Mouse (Mus musculus): ENCODE measurements at regions not wholly inside any gene's neighbourhood (a gene's known extent, or its start where the extent isn't known, plus 50 kb on each side); places are given as distances from the start of the nearest gene placed in this dataset.

GRCm38 (mm10) chr16:62500870-62501269 lies 285.7 kb downstream of the Nsun3 start:
- DNase-seq (no peak), ATAC-seq (no peak)
- no peaks in the 10 kb centered on the region for H3K9me3 ChIP-seq (ENCODE audit: low read length)
- no peak overlapping the region for H3K9ac ChIP-seq (replicated peaks)
- 61% methylated on average over 6 of the region's 6 CpGs for WGBS (ENCODE audit: insufficient replicate concordance)
- no peaks in the 10 kb centered on the region for H3K36me3 ChIP-seq (replicated peaks; ENCODE audit: insufficient read depth, low read length)
- no peak for TF ChIP-seq CTCF (IDR thresholded peaks at IDR 0.05; ENCODE audit: low read depth)
- TF ChIP-seq EP300 (IDR thresholded peaks at IDR 0.05; ENCODE audit: low read depth), result no peak
- no peak overlapping the region for H3K4me2 ChIP-seq (ENCODE audit: low read depth, low read length)
- H3K4me1 ChIP-seq (ENCODE audit: insufficient read depth), result no peaks in the 10 kb centered on the region
- no peak overlapping the region for H3K4me3 ChIP-seq (ENCODE audit: low read depth, low read length)
- H3K27ac ChIP-seq (ENCODE audit: low read depth), result no peak overlapping the region
- no peaks in the 10 kb centered on the region for H3K27me3 ChIP-seq (ENCODE audit: insufficient read depth, low read length)

- Histone ChIP-seq H3K36me3 (replicated peaks; ENCODE audit: insufficient read depth, low read length) (no peaks in the 10 kb centered on the region), H3K27ac (ENCODE audit: low read depth) (no peak overlapping the region), H3K27me3 (ENCODE audit: insufficient read depth, low read length) (no peaks in the 10 kb centered on the region), H3K4me1 (ENCODE audit: insufficient read depth) (no peaks in the 10 kb centered on the region), H3K4me3 (ENCODE audit: low read depth, low read length) (no peak overlapping the region), H3K4me2 (ENCODE audit: low read depth, low read length) (no peak overlapping the region), H3K9ac (replicated peaks) (no peak overlapping the region), H3K9me3 (ENCODE audit: low read length) (no peaks in the 10 kb centered on the region)
- DNase-seq, result no peak
- 68% methylated on average over 6 of the region's 6 CpGs for WGBS (ENCODE audit: insufficient replicate concordance)
- ATAC-seq, result no peak
- no peak for TF ChIP-seq CTCF (IDR thresholded peaks at IDR 0.05; ENCODE audit: low read depth)
- TF ChIP-seq EP300 (IDR thresholded peaks at IDR 0.05; ENCODE audit: low read depth), result no peak
These were observed 286.3 kb downstream of the Nsun3 start for GRCm38 (mm10) chr16:62500334-62500733.

- no peak overlapping the region for H3K9ac ChIP-seq (replicated peaks)
- no peak for TF ChIP-seq EP300 (IDR thresholded peaks at IDR 0.05; ENCODE audit: low read depth)
- no peak for TF ChIP-seq CTCF (IDR thresholded peaks at IDR 0.05; ENCODE audit: low read depth)
- H3K4me1 ChIP-seq (ENCODE audit: insufficient read depth), result no peaks in the 10 kb centered on the region
- WGBS (ENCODE audit: insufficient replicate concordance), result 63% methylated on average over 5 of the region's 5 CpGs
- no peak for DNase-seq
- no peak for ATAC-seq
- no peaks in the 10 kb centered on the region for H3K27me3 ChIP-seq (ENCODE audit: insufficient read depth, low read length)
- peaks cover 4% of the 10 kb centered on the region; the same call in 1 of the 2 replicates for H3K9me3 ChIP-seq (ENCODE audit: low read length)
- H3K4me3 ChIP-seq (ENCODE audit: low read depth, low read length), result no peak overlapping the region
- no peaks in the 10 kb centered on the region for H3K36me3 ChIP-seq (replicated peaks; ENCODE audit: insufficient read depth, low read length)
- H3K27ac ChIP-seq (ENCODE audit: low read depth), result no peak overlapping the region
- no peak overlapping the region for H3K4me2 ChIP-seq (ENCODE audit: low read depth, low read length)
These were observed 287.9 kb downstream of the Nsun3 start for GRCm38 (mm10) chr16:62498761-62499160.

GRCm38 (mm10) chr16:62496697-62497096 lies 289.9 kb downstream of the Nsun3 start:
- Histone ChIP-seq H3K36me3 (replicated peaks; ENCODE audit: insufficient read depth, low read length) (no peaks in the 10 kb centered on the region), H3K4me3 (ENCODE audit: low read depth, low read length) (no peak overlapping the region), H3K27ac (ENCODE audit: low read depth) (no peak overlapping the region), H3K9ac (replicated peaks) (no peak overlapping the region), H3K27me3 (ENCODE audit: insufficient read depth, low read length) (no peaks in the 10 kb centered on the region), H3K9me3 (ENCODE audit: low read length) (peaks cover 4% of the 10 kb centered on the region; the same call in 1 of the 2 replicates), H3K4me1 (ENCODE audit: insufficient read depth) (no peaks in the 10 kb centered on the region), H3K4me2 (ENCODE audit: low read depth, low read length) (no peak overlapping the region)
- TF ChIP-seq CTCF (IDR thresholded peaks at IDR 0.05; ENCODE audit: low read depth) (no peak), EP300 (IDR thresholded peaks at IDR 0.05; ENCODE audit: low read depth) (no peak)
- 56% methylated on average over 9 of the region's 9 CpGs for WGBS (ENCODE audit: insufficient replicate concordance)
- DNase-seq (no peak), ATAC-seq (no peak)

- Histone ChIP-seq H3K4me1 (ENCODE audit: insufficient read depth) (no peaks in the 10 kb centered on the region), H3K4me3 (ENCODE audit: low read depth, low read length) (no peak overlapping the region), H3K27ac (ENCODE audit: low read depth) (no peak overlapping the region), H3K36me3 (replicated peaks; ENCODE audit: insufficient read depth, low read length) (no peaks in the 10 kb centered on the region), H3K9me3 (ENCODE audit: low read length) (no peaks in the 10 kb centered on the region), H3K9ac (replicated peaks) (no peak overlapping the region), H3K27me3 (ENCODE audit: insufficient read depth, low read length) (no peaks in the 10 kb centered on the region), H3K4me2 (ENCODE audit: low read depth, low read length) (no peak overlapping the region)
- no peak for TF ChIP-seq CTCF (IDR thresholded peaks at IDR 0.05; ENCODE audit: low read depth)
- no peak for TF ChIP-seq EP300 (IDR thresholded peaks at IDR 0.05; ENCODE audit: low read depth)
- ATAC-seq, result no peak
- DNase-seq, result no peak
- 76% methylated on average over 2 of the region's 2 CpGs for WGBS (ENCODE audit: insufficient replicate concordance)
These were observed 316.5 kb downstream of the Nsun3 start for GRCm38 (mm10) chr16:62470133-62470532.

GRCm38 (mm10) chr16:62469286-62469685 lies 317.3 kb downstream of the Nsun3 start:
- Histone ChIP-seq H3K9me3 (ENCODE audit: low read length) (no peaks in the 10 kb centered on the region), H3K27me3 (ENCODE audit: insufficient read depth, low read length) (no peaks in the 10 kb centered on the region), H3K4me1 (ENCODE audit: insufficient read depth) (no peaks in the 10 kb centered on the region), H3K4me3 (ENCODE audit: low read depth, low read length) (no peak overlapping the region), H3K36me3 (replicated peaks; ENCODE audit: insufficient read depth, low read length) (no peaks in the 10 kb centered on the region), H3K4me2 (ENCODE audit: low read depth, low read length) (no peak overlapping the region), H3K27ac (ENCODE audit: low read depth) (no peak overlapping the region), H3K9ac (replicated peaks) (no peak overlapping the region)
- no peak for TF ChIP-seq EP300 (IDR thresholded peaks at IDR 0.05; ENCODE audit: low read depth)
- TF ChIP-seq CTCF (IDR thresholded peaks at IDR 0.05; ENCODE audit: low read depth), result no peak
- DNase-seq (no peak), ATAC-seq (no peak)
- WGBS (ENCODE audit: insufficient replicate concordance), result 40% methylated on average over 3 of the region's 3 CpGs

- Histone ChIP-seq H3K9me3 (ENCODE audit: low read length) (no peaks in the 10 kb centered on the region), H3K4me2 (ENCODE audit: low read depth, low read length) (no peak overlapping the region)
- DNase-seq, result no peak
These were observed 317.8 kb downstream of the Nsun3 start for GRCm38 (mm10) chr16:62468846-62469245.

More at GRCm38 (mm10) chr16:62468846-62469245, 317.8 kb downstream of the Nsun3 start:
- Histone ChIP-seq H3K4me1 (ENCODE audit: insufficient read depth) (no peaks in the 10 kb centered on the region), H3K36me3 (replicated peaks; ENCODE audit: insufficient read depth, low read length) (no peaks in the 10 kb centered on the region), H3K4me3 (ENCODE audit: low read depth, low read length) (no peak overlapping the region), H3K27me3 (ENCODE audit: insufficient read depth, low read length) (no peaks in the 10 kb centered on the region), H3K9ac (replicated peaks) (no peak overlapping the region), H3K27ac (ENCODE audit: low read depth) (no peak overlapping the region)
- 57% methylated on average over 3 of the region's 3 CpGs for WGBS (ENCODE audit: insufficient replicate concordance)
- no peak for ATAC-seq
- no peak for TF ChIP-seq EP300 (IDR thresholded peaks at IDR 0.05; ENCODE audit: low read depth)
- TF ChIP-seq CTCF (IDR thresholded peaks at IDR 0.05; ENCODE audit: low read depth), result no peak

Data from liver, postnatal 0 days (tissue).